Mouse (Mus musculus): ENCODE measurements around the gene Rpl18. TPM values are rescaled to one million over a fixed set of nuclear protein-coding genes. Genes with fewer than 3 reads are reported as not detected.

The Rpl18 gene
- total and polyA plus RNA-seq, 2 experiments from 2014 or later, result 479 to 1,310 TPM

- Histone ChIP-seq H3K9ac (replicated peaks; ENCODE audit: low read depth, low read length) (no peak overlapping the region), H3K4me2 (ENCODE audit: low read depth, low read length) (no peak overlapping the region), H3K9me3 (replicated peaks; ENCODE audit: control insufficient read depth, low read length) (no peaks in the 10 kb centered on the region), H3K27me3 (ENCODE audit: control insufficient read depth, insufficient read depth, low read length) (peaks cover 5% of the 10 kb centered on the region; the same call in 1 of the 2 replicates), H3K27ac (ENCODE audit: low read depth) (no peak overlapping the region), H3K36me3 (replicated peaks; ENCODE audit: control insufficient read depth, insufficient read depth, low read length) (no peaks in the 10 kb centered on the region), H3K4me1 (ENCODE audit: control insufficient read depth, insufficient read depth) (no peaks in the 10 kb centered on the region), H3K4me3 (ENCODE audit: low read depth, low read length) (no peak overlapping the region)
- WGBS, result 49% methylated on average over 8 of the region's 8 CpGs
- TF ChIP-seq CTCF (IDR thresholded peaks at IDR 0.05; ENCODE audit: low read depth), result no peak
- ATAC-seq (ENCODE audit: insufficient read depth, low read depth) (no peak), DNase-seq (ENCODE audit: low spot score) (no peak)
Measured at GRCm38 (mm10) chr7:45766764-45767163, 51.5 kb downstream of the Rpl18 start.

GRCm38 (mm10) chr7:45767500-45767899 is 52.2 kb downstream of the Rpl18 start:
- Histone ChIP-seq H3K36me3 (replicated peaks; ENCODE audit: control insufficient read depth, insufficient read depth, low read length) (no peaks in the 10 kb centered on the region), H3K4me3 (ENCODE audit: low read depth, low read length) (no peak overlapping the region), H3K9me3 (replicated peaks; ENCODE audit: control insufficient read depth, low read length) (no peaks in the 10 kb centered on the region), H3K4me1 (ENCODE audit: control insufficient read depth, insufficient read depth) (no peaks in the 10 kb centered on the region), H3K27me3 (ENCODE audit: control insufficient read depth, insufficient read depth, low read length) (peaks cover 5% of the 10 kb centered on the region; the same call in 1 of the 2 replicates), H3K9ac (replicated peaks; ENCODE audit: low read depth, low read length) (no peak overlapping the region), H3K27ac (ENCODE audit: low read depth) (no peak overlapping the region), H3K4me2 (ENCODE audit: low read depth, low read length) (no peak overlapping the region)
- no peak for TF ChIP-seq EP300 (IDR thresholded peaks at IDR 0.05; ENCODE audit: low read depth)
- TF ChIP-seq CTCF (IDR thresholded peaks at IDR 0.05; ENCODE audit: low read depth), result no peak
- ATAC-seq (ENCODE audit: insufficient read depth, low read depth), result no peak
- WGBS, result 87% methylated on average over 6 of the region's 6 CpGs
- no peak for DNase-seq (ENCODE audit: low spot score)

Other genes with a start within 250 kb of the Rpl18 start
Only the 30 nearest of the 33 such genes appear.
- gene Dhdh, start 226.7 kb upstream of the Rpl18 start, total RNA-seq (2014; rRNA removed; ENCODE audit: low replicate concordance), result 3.4 and 5.6 TPM in 2 replicates
- gene Dhdh, start 226.7 kb upstream of the Rpl18 start, polyA plus RNA-seq (2015; fragmentation: Nextera tagmentation; extraction: Ambion mirVana), result 5.1 and 5.3 TPM in 2 replicates
- 78.4 and 107 TPM in 2 replicates for gene Nucb1, start 205.1 kb upstream of the Rpl18 start, total RNA-seq (2014; rRNA removed; ENCODE audit: low replicate concordance)
- 108 and 110 TPM in 2 replicates for gene Nucb1, start 205.1 kb upstream of the Rpl18 start, polyA plus RNA-seq (2015; fragmentation: Nextera tagmentation; extraction: Ambion mirVana)
- 10.6 and 28.8 TPM in 2 replicates for gene Ppp1r15a, start 189.2 kb upstream of the Rpl18 start, total RNA-seq (2014; rRNA removed; ENCODE audit: low replicate concordance)
- gene Ppp1r15a, start 189.2 kb upstream of the Rpl18 start, polyA plus RNA-seq (2015; fragmentation: Nextera tagmentation; extraction: Ambion mirVana), result 19.2 and 22.8 TPM in 2 replicates
- gene Plekha4, start 189.1 kb upstream of the Rpl18 start, total RNA-seq (2014; rRNA removed; ENCODE audit: low replicate concordance), result 1.3 and 3.4 TPM in 2 replicates
- gene Plekha4, start 189.1 kb upstream of the Rpl18 start, polyA plus RNA-seq (2015; fragmentation: Nextera tagmentation; extraction: Ambion mirVana), result 0.78 and 1.2 TPM in 2 replicates
- not detected in 2 replicates for gene Hsd17b14, start 160.6 kb upstream of the Rpl18 start, total RNA-seq (2014; rRNA removed; ENCODE audit: low replicate concordance)
- gene Hsd17b14, start 160.6 kb upstream of the Rpl18 start, polyA plus RNA-seq (2015; fragmentation: Nextera tagmentation; extraction: Ambion mirVana), result 0.11 and 0.34 TPM in 2 replicates
- gene Bcat2, start 145.3 kb upstream of the Rpl18 start, total RNA-seq (2014; rRNA removed; ENCODE audit: low replicate concordance), result 70.6 and 97.2 TPM in 2 replicates
- gene Bcat2, start 145.3 kb upstream of the Rpl18 start, polyA plus RNA-seq (2015; fragmentation: Nextera tagmentation; extraction: Ambion mirVana), result 73.7 and 74.8 TPM in 2 replicates
- gene Fgf21, start 100.0 kb upstream of the Rpl18 start, total RNA-seq (2014; rRNA removed; ENCODE audit: low replicate concordance), result not detected in 2 replicates
- 0.12 TPM in 1 of 2 replicates, not detected in the other for gene Fgf21, start 100.0 kb upstream of the Rpl18 start, polyA plus RNA-seq (2015; fragmentation: Nextera tagmentation; extraction: Ambion mirVana)
- not detected in 2 replicates for gene Fut1, start 98.2 kb upstream of the Rpl18 start, total RNA-seq (2014; rRNA removed; ENCODE audit: low replicate concordance)
- not detected in 2 replicates for gene Fut1, start 98.2 kb upstream of the Rpl18 start, polyA plus RNA-seq (2015; fragmentation: Nextera tagmentation; extraction: Ambion mirVana)
- 0.53 TPM in 1 of 2 replicates, not detected in the other for gene Izumo1, start 93.6 kb upstream of the Rpl18 start, total RNA-seq (2014; rRNA removed; ENCODE audit: low replicate concordance)
- 0.11 and 0.23 TPM in 2 replicates for gene Izumo1, start 93.6 kb upstream of the Rpl18 start, polyA plus RNA-seq (2015; fragmentation: Nextera tagmentation; extraction: Ambion mirVana)
- gene Rasip1, start 88.0 kb upstream of the Rpl18 start, total RNA-seq (2014; rRNA removed; ENCODE audit: low replicate concordance), result 68.8 and 77.6 TPM in 2 replicates
- gene Rasip1, start 88.0 kb upstream of the Rpl18 start, polyA plus RNA-seq (2015; fragmentation: Nextera tagmentation; extraction: Ambion mirVana), result 13.7 and 14.3 TPM in 2 replicates
- gene Mamstr, start 75.5 kb upstream of the Rpl18 start, total RNA-seq (2014; rRNA removed; ENCODE audit: low replicate concordance), result 5.6 and 6.5 TPM in 2 replicates
- 7.2 and 7.7 TPM in 2 replicates for gene Mamstr, start 75.5 kb upstream of the Rpl18 start, polyA plus RNA-seq (2015; fragmentation: Nextera tagmentation; extraction: Ambion mirVana)
- gene Fut2, start 49.1 kb upstream of the Rpl18 start, total RNA-seq (2014; rRNA removed; ENCODE audit: low replicate concordance), result not detected in 2 replicates
- 1.5 and 1.7 TPM in 2 replicates for gene Fut2, start 49.1 kb upstream of the Rpl18 start, polyA plus RNA-seq (2015; fragmentation: Nextera tagmentation; extraction: Ambion mirVana)
- gene Ntn5, start 31.4 kb upstream of the Rpl18 start, total RNA-seq (2014; rRNA removed; ENCODE audit: low replicate concordance), result not detected in 2 replicates
- 0.11 TPM in 1 of 2 replicates, not detected in the other for gene Ntn5, start 31.4 kb upstream of the Rpl18 start, polyA plus RNA-seq (2015; fragmentation: Nextera tagmentation; extraction: Ambion mirVana)
- gene Sec1, start 21.1 kb upstream of the Rpl18 start, total RNA-seq (2014; rRNA removed; ENCODE audit: low replicate concordance), result 0.62 and 1.3 TPM in 2 replicates
- gene Sec1, start 21.1 kb upstream of the Rpl18 start, polyA plus RNA-seq (2015; fragmentation: Nextera tagmentation; extraction: Ambion mirVana), result 0.16 and 0.33 TPM in 2 replicates
- gene Car11, start 15.6 kb upstream of the Rpl18 start, total RNA-seq (2014; rRNA removed; ENCODE audit: low replicate concordance), result 1.6 and 3.0 TPM in 2 replicates
- 2.5 and 2.8 TPM in 2 replicates for gene Car11, start 15.6 kb upstream of the Rpl18 start, polyA plus RNA-seq (2015; fragmentation: Nextera tagmentation; extraction: Ambion mirVana)
- gene Dbp, start 10.4 kb upstream of the Rpl18 start, total RNA-seq (2014; rRNA removed; ENCODE audit: low replicate concordance), result 29.3 and 37.4 TPM in 2 replicates
- gene Dbp, start 10.4 kb upstream of the Rpl18 start, polyA plus RNA-seq (2015; fragmentation: Nextera tagmentation; extraction: Ambion mirVana), result 21.9 and 24.9 TPM in 2 replicates
- 19.5 and 23.3 TPM in 2 replicates for gene Sphk2, start 2.5 kb downstream of the Rpl18 start, total RNA-seq (2014; rRNA removed; ENCODE audit: low replicate concordance)
- 11.1 and 11.4 TPM in 2 replicates for gene Sphk2, start 2.5 kb downstream of the Rpl18 start, polyA plus RNA-seq (2015; fragmentation: Nextera tagmentation; extraction: Ambion mirVana)
- gene Fam83e, start 5.8 kb downstream of the Rpl18 start, total RNA-seq (2014; rRNA removed; ENCODE audit: low replicate concordance), result not detected in 2 replicates
- gene Fam83e, start 5.8 kb downstream of the Rpl18 start, polyA plus RNA-seq (2015; fragmentation: Nextera tagmentation; extraction: Ambion mirVana), result 0.07 and 0.26 TPM in 2 replicates
- not detected in 2 replicates for gene Spaca4, start 10.4 kb downstream of the Rpl18 start, total RNA-seq (2014; rRNA removed; ENCODE audit: low replicate concordance)
- not detected in 2 replicates for gene Spaca4, start 10.4 kb downstream of the Rpl18 start, polyA plus RNA-seq (2015; fragmentation: Nextera tagmentation; extraction: Ambion mirVana)
- 0.31 TPM in 1 of 2 replicates, not detected in the other for gene Lmtk3, start 68.3 kb downstream of the Rpl18 start, total RNA-seq (2014; rRNA removed; ENCODE audit: low replicate concordance)
- not detected in 2 replicates for gene Lmtk3, start 68.3 kb downstream of the Rpl18 start, polyA plus RNA-seq (2015; fragmentation: Nextera tagmentation; extraction: Ambion mirVana)
- gene Sult2b1, start 69.2 kb downstream of the Rpl18 start, total RNA-seq (2014; rRNA removed; ENCODE audit: low replicate concordance), result not detected in 2 replicates
- gene Sult2b1, start 69.2 kb downstream of the Rpl18 start, polyA plus RNA-seq (2015; fragmentation: Nextera tagmentation; extraction: Ambion mirVana), result 0.23 and 0.27 TPM in 2 replicates
- gene Cyth2, start 99.1 kb downstream of the Rpl18 start, total RNA-seq (2014; rRNA removed; ENCODE audit: low replicate concordance), result 99.9 and 102 TPM in 2 replicates
- 86.5 and 90.0 TPM in 2 replicates for gene Cyth2, start 99.1 kb downstream of the Rpl18 start, polyA plus RNA-seq (2015; fragmentation: Nextera tagmentation; extraction: Ambion mirVana)
- 0.35 TPM in 1 of 2 replicates, not detected in the other for gene Kcnj14, start 109.3 kb downstream of the Rpl18 start, total RNA-seq (2014; rRNA removed; ENCODE audit: low replicate concordance)
- gene Kcnj14, start 109.3 kb downstream of the Rpl18 start, polyA plus RNA-seq (2015; fragmentation: Nextera tagmentation; extraction: Ambion mirVana), result 0.26 and 0.29 TPM in 2 replicates
- gene Grwd1, start 115.5 kb downstream of the Rpl18 start, total RNA-seq (2014; rRNA removed; ENCODE audit: low replicate concordance), result 26.7 and 28.8 TPM in 2 replicates
- gene Grwd1, start 115.5 kb downstream of the Rpl18 start, polyA plus RNA-seq (2015; fragmentation: Nextera tagmentation; extraction: Ambion mirVana), result 19.3 and 22.7 TPM in 2 replicates
- gene Kdelr1, start 157.3 kb downstream of the Rpl18 start, total RNA-seq (2014; rRNA removed; ENCODE audit: low replicate concordance), result 279 and 304 TPM in 2 replicates
- gene Kdelr1, start 157.3 kb downstream of the Rpl18 start, polyA plus RNA-seq (2015; fragmentation: Nextera tagmentation; extraction: Ambion mirVana), result 58.5 and 62.4 TPM in 2 replicates
- gene Grin2d, start 162.9 kb downstream of the Rpl18 start, total RNA-seq (2014; rRNA removed; ENCODE audit: low replicate concordance), result 1.0 and 3.1 TPM in 2 replicates
- 0.12 and 0.16 TPM in 2 replicates for gene Grin2d, start 162.9 kb downstream of the Rpl18 start, polyA plus RNA-seq (2015; fragmentation: Nextera tagmentation; extraction: Ambion mirVana)
- 0.27 TPM in 1 of 2 replicates, not detected in the other for gene Syngr4, start 181.3 kb downstream of the Rpl18 start, total RNA-seq (2014; rRNA removed; ENCODE audit: low replicate concordance)
- 0.58 and 0.71 TPM in 2 replicates for gene Syngr4, start 181.3 kb downstream of the Rpl18 start, polyA plus RNA-seq (2015; fragmentation: Nextera tagmentation; extraction: Ambion mirVana)
- 94.0 and 124 TPM in 2 replicates for gene Tmem143, start 181.5 kb downstream of the Rpl18 start, total RNA-seq (2014; rRNA removed; ENCODE audit: low replicate concordance)
- gene Tmem143, start 181.5 kb downstream of the Rpl18 start, polyA plus RNA-seq (2015; fragmentation: Nextera tagmentation; extraction: Ambion mirVana), result 11.7 and 12.0 TPM in 2 replicates
- gene Emp3, start 205.9 kb downstream of the Rpl18 start, total RNA-seq (2014; rRNA removed; ENCODE audit: low replicate concordance), result 43.4 and 46.1 TPM in 2 replicates
- 73.0 and 75.6 TPM in 2 replicates for gene Emp3, start 205.9 kb downstream of the Rpl18 start, polyA plus RNA-seq (2015; fragmentation: Nextera tagmentation; extraction: Ambion mirVana)
- gene Ccdc114, start 208.6 kb downstream of the Rpl18 start, total RNA-seq (2014; rRNA removed; ENCODE audit: low replicate concordance), result 1.2 and 1.7 TPM in 2 replicates
- 2.2 and 2.9 TPM in 2 replicates for gene Ccdc114, start 208.6 kb downstream of the Rpl18 start, polyA plus RNA-seq (2015; fragmentation: Nextera tagmentation; extraction: Ambion mirVana)